Mouse (Mus musculus) embryonic facial prominence, embryonic 12.5 days (tissue): ENCODE measurements around the gene Blmh. TPM values are rescaled to one million over a fixed set of nuclear protein-coding genes. Genes with fewer than 3 reads are reported as not detected.
"Not testable (repeated sequence)": the region's sequence is repeated elsewhere in the genome, so short reads cannot be mapped to it uniquely, and the experiment has no call there.

Experiments used
- ATAC-seq: fragments of 200-750 bp; cut with Nextera tagmentation; 2 replicates; pipeline ENCODE4 v1.8.0; 2017; ENCODE audit not compliant: insufficient number of reproducible peaks, insufficient read depth, low FRiP score, low TSS enrichment
- H3K27ac ChIP-seq: fragments of 300-500 bp; sonication (generic); 2 replicates; pipeline ENCODE4 v1.5.1; 2016; ENCODE audit warnings: mild to moderate bottlenecking
- H3K27me3 ChIP-seq: fragments of 300-500 bp; sonication (generic); 2 replicates; pipeline ENCODE4 v1.6.1; 2016; ENCODE audit warnings: mild to moderate bottlenecking, moderate library complexity
- H3K36me3 ChIP-seq: fragments of 300-500 bp; sonication (generic); 2 replicates; pipeline ENCODE4 v1.6.1; 2016; ENCODE audit warnings: mild to moderate bottlenecking
- H3K4me1 ChIP-seq: fragments of 300-500 bp; sonication (generic); 2 replicates; pipeline ENCODE4 v1.6.1; 2016
- H3K4me2 ChIP-seq: fragments of 300-500 bp; sonication (generic); replicated peaks from 2 replicates; pipeline ENCODE4 v1.6.1; 2016; ENCODE audit warnings: mild to moderate bottlenecking, moderate library complexity
- H3K4me3 ChIP-seq: fragments of 300-500 bp; sonication (generic); 2 replicates; pipeline ENCODE4 v1.5.1; 2016; ENCODE audit warnings: mild to moderate bottlenecking
- H3K9ac ChIP-seq: fragments of 300-500 bp; sonication (generic); 2 replicates; pipeline ENCODE4 v1.6.1; 2016; ENCODE audit warnings: mild to moderate bottlenecking, moderate library complexity
- H3K9me3 ChIP-seq: fragments of 300-500 bp; sonication (generic); 2 replicates; pipeline ENCODE4 v1.6.1; 2016; ENCODE audit warnings: mild to moderate bottlenecking, moderate library complexity
- WGBS: fragments of 180-500 bp; shearing (Covaris S2); methylation state at CpG from one replicate; pipeline ENCODE4 v1.1.7; 2016; 5-methylcytosine and 5-hydroxymethylcytosine counted together
- polyA plus RNA-seq: library from polyadenylated mRNA; unstranded; fragments of >200 nt; fragmentation: Nextera tagmentation; extraction: Ambion mirVana; gene quantifications from 2 replicates; pipeline ENCODE4 v1.2.1, GENCODE M21; 2016

Gene Blmh
- polyA plus RNA-seq, 1 experiment from 2014 or later = 195 TPM

DNA sequence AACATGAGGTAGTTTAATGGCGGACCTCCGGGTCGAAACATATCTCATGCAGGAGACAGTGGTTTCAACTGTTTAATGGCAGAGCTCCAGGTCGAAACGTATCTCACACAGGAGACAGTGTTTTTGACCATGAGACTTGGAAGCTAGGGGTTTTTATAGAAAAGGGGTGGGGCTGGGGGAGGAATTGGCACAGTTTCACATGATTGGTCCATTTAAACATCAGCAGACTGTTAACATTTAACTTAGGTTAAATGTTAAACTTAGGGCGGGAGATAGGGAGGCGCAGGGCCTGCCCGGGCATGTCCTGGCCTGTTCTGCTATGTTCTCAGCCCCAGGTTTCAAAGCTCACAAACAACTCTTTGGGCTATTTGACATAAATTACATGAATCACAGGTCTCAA is 4.0 kb downstream of the Blmh start:
- not testable (repeated sequence) for H3K27ac ChIP-seq, H3K9me3 ChIP-seq, H3K4me1 ChIP-seq, H3K9ac ChIP-seq, H3K4me2 ChIP-seq, ATAC-seq, H3K36me3 ChIP-seq, H3K4me3 ChIP-seq, H3K27me3 ChIP-seq
- WGBS = 89% methylated on average over 8 of the region's 8 CpGs

DNA sequence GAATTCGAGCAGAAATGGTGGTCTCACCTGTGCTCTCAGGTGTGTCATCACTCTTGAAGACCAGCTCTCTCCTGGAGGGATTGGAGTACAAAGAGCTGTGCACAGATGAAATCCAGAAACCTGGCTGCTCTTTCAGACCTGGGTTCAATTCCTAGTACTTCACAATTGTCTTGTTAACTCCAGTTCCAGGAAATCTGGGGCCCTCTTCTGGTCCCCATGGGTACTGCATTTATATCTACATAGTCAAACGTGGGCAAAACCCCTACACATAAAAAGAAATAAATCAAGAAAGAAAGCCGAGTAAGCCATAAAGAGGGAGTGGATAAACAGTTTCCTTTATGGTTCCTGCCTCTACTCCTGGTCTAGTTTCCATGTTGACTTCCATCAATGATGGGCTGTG is 8.6 kb downstream of the Blmh start:
- Histone ChIP-seq H3K4me1 (no peaks in the 10 kb centered on the region), H3K9ac (no peak overlapping the region), H3K4me2 (no peak overlapping the region), H3K27me3 (no peaks in the 10 kb centered on the region), H3K9me3 (peaks cover 6% of the 10 kb centered on the region; the same call in 1 of the 2 replicates), H3K4me3 (no peak overlapping the region), H3K36me3 (no peaks in the 10 kb centered on the region), H3K27ac (no peak overlapping the region)
- 63% methylated on average over 3 of the region's 3 CpGs for WGBS
- ATAC-seq = no peak

- H3K4me1 ChIP-seq = no peaks in the 10 kb centered on the region
- 78% methylated on average over 5 of the region's 5 CpGs for WGBS
Observed at GRCm38 (mm10) chr11:76936578-76936977, 12.0 kb downstream of the Blmh start.

GRCm38 (mm10) chr11:76944839-76945238 is 20.2 kb downstream of the Blmh start:
- H3K4me3 ChIP-seq = peak overlapping the region; percentile 92
- no peaks in the 10 kb centered on the region for H3K9me3 ChIP-seq
- H3K27ac ChIP-seq = peak overlapping the region; percentile 73; the same call in 1 of the 2 replicates
- H3K4me2 ChIP-seq = peak overlapping the region; percentile 88
- no peaks in the 10 kb centered on the region for H3K27me3 ChIP-seq
- peaks cover 9% of the 10 kb centered on the region for H3K4me1 ChIP-seq
- WGBS = 65% methylated on average over 6 of the region's 6 CpGs
- ATAC-seq = no peak
- H3K36me3 ChIP-seq = peaks cover 6% of the 10 kb centered on the region; the same call in 1 of the 2 replicates
- H3K9ac ChIP-seq = peak overlapping the region; percentile 86

More at GRCm38 (mm10) chr11:76936578-76936977, 12.0 kb downstream of the Blmh start:
- Histone ChIP-seq H3K9ac (no peak overlapping the region), H3K27me3 (no peaks in the 10 kb centered on the region), H3K4me3 (no peak overlapping the region), H3K4me2 (no peak overlapping the region), H3K27ac (no peak overlapping the region), H3K9me3 (peaks cover 6% of the 10 kb centered on the region; the same call in 1 of the 2 replicates), H3K36me3 (no peaks in the 10 kb centered on the region)
- ATAC-seq = no peak

- Histone ChIP-seq H3K27me3 (no peaks in the 10 kb centered on the region), H3K4me3 (peak overlapping the region; percentile 92), H3K36me3 (peaks cover 6% of the 10 kb centered on the region; the same call in 1 of the 2 replicates), H3K9ac (peak overlapping the region; percentile 86), H3K9me3 (no peaks in the 10 kb centered on the region), H3K4me1 (peaks cover 9% of the 10 kb centered on the region), H3K4me2 (peak overlapping the region; percentile 88), H3K27ac (peak overlapping the region; percentile 73)
- peak; percentile 94 for ATAC-seq
- under 1% methylated on average over 57 of the region's 58 CpGs for WGBS
Observed at GRCm38 (mm10) chr11:76945386-76946202, 21.0 kb downstream of the Blmh start.

DNA sequence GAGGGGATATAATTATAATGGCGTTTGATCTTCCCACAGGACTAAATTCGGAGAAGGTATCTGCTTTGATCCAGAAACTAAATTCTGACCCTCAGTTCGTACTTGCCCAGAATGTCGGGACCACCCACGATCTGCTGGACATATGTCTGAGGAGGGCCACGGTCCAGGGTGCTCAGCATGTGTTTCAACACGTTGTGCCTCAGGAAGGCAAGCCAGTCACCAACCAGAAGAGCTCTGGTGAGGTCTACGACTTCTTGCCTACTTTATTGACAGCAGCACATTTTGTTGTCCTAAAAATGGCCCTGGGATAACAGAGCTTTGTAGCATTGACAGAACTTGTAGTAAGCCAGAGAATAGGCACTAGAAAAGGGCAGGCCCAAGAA is 21.6 kb downstream of the Blmh start:
- H3K4me3 ChIP-seq = peak overlapping the region; percentile 92
- H3K9me3 ChIP-seq = no peaks in the 10 kb centered on the region
- ATAC-seq = no peak
- peak overlapping the region; percentile 88 for H3K4me2 ChIP-seq
- peaks cover 11% of the 10 kb centered on the region for H3K36me3 ChIP-seq
- no peak overlapping the region; the same call in 1 of the 2 replicates for H3K27ac ChIP-seq
- 2% methylated on average over 8 of the region's 8 CpGs for WGBS
- H3K27me3 ChIP-seq = no peaks in the 10 kb centered on the region
- peaks cover 9% of the 10 kb centered on the region for H3K4me1 ChIP-seq
- H3K9ac ChIP-seq = peak overlapping the region; percentile 86

- no peaks in the 10 kb centered on the region for H3K4me1 ChIP-seq
- H3K4me2 ChIP-seq = no peak overlapping the region
- H3K27me3 ChIP-seq = no peaks in the 10 kb centered on the region
- no peaks in the 10 kb centered on the region for H3K9me3 ChIP-seq
- 96% methylated on average over 2 of the region's 2 CpGs for WGBS
- no peak for ATAC-seq
- no peak overlapping the region for H3K27ac ChIP-seq
- H3K36me3 ChIP-seq = peaks cover 68% of the 10 kb centered on the region
- H3K4me3 ChIP-seq = no peak overlapping the region
- no peak overlapping the region for H3K9ac ChIP-seq
Observed at GRCm38 (mm10) chr11:76953536-76953935, 28.9 kb downstream of the Blmh start.

DNA sequence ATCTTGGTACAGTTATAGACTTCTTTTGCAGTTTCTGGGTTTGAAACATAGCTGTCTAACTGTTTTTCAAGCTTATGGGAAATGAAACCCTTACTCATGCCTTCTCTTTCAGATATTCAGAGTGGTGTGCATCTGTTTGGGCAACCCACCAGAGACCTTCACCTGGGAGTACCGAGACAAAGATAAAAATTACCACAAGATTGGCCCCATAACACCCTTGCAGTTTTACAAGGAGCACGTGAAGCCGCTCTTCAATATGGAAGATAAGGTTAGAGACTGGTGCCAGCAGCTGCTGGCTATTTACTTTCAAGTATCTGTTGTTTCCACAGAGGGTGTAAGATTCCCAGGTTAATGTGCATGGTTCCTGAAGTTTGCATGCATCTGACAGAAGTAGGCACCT is 41.1 kb downstream of the Blmh start:
- 93% methylated on average over 3 of the region's 3 CpGs for WGBS
- no peak for ATAC-seq
- Histone ChIP-seq H3K4me3 (no peak overlapping the region), H3K27me3 (no peaks in the 10 kb centered on the region), H3K27ac (no peak overlapping the region), H3K4me2 (no peak overlapping the region), H3K36me3 (peaks cover 76% of the 10 kb centered on the region), H3K9me3 (no peaks in the 10 kb centered on the region), H3K4me1 (no peaks in the 10 kb centered on the region), H3K9ac (no peak overlapping the region)

DNA sequence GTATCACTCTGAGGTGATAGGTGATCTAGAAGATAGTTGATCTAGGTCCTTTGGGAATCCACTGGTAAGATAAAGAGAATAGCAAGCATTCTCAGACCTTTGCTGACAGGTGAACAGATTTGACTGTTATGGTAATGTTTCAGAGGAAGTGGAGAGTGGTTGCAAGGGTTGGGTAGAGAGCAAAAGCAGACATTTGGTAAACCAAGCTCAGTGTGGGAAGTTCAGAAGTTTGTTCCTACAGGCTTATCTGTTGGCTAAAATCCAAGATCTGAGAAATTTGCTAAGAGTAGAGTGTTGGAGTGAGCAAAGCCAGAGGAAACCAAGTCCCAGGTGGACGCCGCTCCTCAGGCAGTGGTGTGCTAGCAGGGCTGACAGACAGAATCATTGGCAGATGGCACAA is 45.7 kb downstream of the Blmh start:
- no peak for ATAC-seq
- H3K9me3 ChIP-seq = no peaks in the 10 kb centered on the region
- H3K27me3 ChIP-seq = no peaks in the 10 kb centered on the region
- WGBS = 87% methylated on average over 2 of the region's 2 CpGs
- H3K27ac ChIP-seq = no peak overlapping the region
- H3K4me3 ChIP-seq = no peak overlapping the region
- H3K4me2 ChIP-seq = no peak overlapping the region
- H3K36me3 ChIP-seq = peaks cover 84% of the 10 kb centered on the region
- no peaks in the 10 kb centered on the region for H3K4me1 ChIP-seq
- no peak overlapping the region for H3K9ac ChIP-seq

DNA sequence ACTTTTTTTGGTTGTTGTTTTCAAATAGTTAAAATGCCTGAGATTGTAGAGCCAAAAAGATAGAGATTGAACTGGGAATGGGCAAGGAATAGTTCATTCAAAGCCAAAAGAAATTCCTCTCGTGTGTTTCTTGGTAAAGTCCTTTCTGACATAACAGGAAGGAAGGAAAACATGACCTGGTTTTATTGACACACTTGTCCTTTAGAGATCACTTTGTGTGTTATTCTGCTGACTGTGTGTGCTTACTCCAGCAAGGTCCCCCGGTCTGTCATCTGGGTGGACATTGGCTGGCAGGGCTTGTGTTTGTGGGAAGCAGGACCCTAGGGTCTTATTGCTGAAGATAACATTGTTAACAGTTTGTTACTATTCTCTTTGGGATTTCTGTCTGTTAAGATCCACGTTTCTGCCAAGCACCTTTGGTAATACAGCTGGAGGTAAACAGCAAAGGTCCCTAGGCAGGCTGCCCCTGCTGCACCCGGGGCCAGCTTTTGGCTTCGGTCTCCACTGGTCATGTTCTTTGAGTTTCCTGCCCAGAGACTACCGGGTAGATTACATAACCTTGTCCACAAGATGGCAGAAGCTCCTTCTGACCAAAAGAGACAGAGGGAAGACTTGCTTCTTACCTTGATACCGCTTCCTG is 50.2 kb downstream of the Blmh start:
- no peaks in the 10 kb centered on the region for H3K9me3 ChIP-seq
- H3K36me3 ChIP-seq = peaks cover 79% of the 10 kb centered on the region
- no peak overlapping the region for H3K9ac ChIP-seq
- no peak overlapping the region for H3K4me3 ChIP-seq
- WGBS = 86% methylated on average over 7 of the region's 7 CpGs
- H3K4me2 ChIP-seq = no peak overlapping the region
- H3K27me3 ChIP-seq = no peaks in the 10 kb centered on the region
- ATAC-seq = no peak
- no peaks in the 10 kb centered on the region for H3K4me1 ChIP-seq
- no peak overlapping the region for H3K27ac ChIP-seq

GRCm38 (mm10) chr11:76981570-76982141 is 57.0 kb downstream of the Blmh start:
- H3K9ac ChIP-seq = no peak overlapping the region
- ATAC-seq = no peak
- H3K36me3 ChIP-seq = peaks cover 54% of the 10 kb centered on the region
- H3K4me1 ChIP-seq = no peaks in the 10 kb centered on the region
- no peaks in the 10 kb centered on the region for H3K27me3 ChIP-seq
- H3K9me3 ChIP-seq = no peaks in the 10 kb centered on the region
- H3K4me2 ChIP-seq = no peak overlapping the region
- no peak overlapping the region for H3K27ac ChIP-seq
- no peak overlapping the region for H3K4me3 ChIP-seq
- 86% methylated on average over 5 of the region's 5 CpGs for WGBS

GRCm38 (mm10) chr11:76982415-76982814 is 57.8 kb downstream of the Blmh start:
- Histone ChIP-seq H3K9ac (no peak overlapping the region), H3K4me3 (no peak overlapping the region), H3K4me2 (no peak overlapping the region), H3K4me1 (no peaks in the 10 kb centered on the region), H3K9me3 (no peaks in the 10 kb centered on the region), H3K36me3 (peaks cover 61% of the 10 kb centered on the region), H3K27me3 (no peaks in the 10 kb centered on the region), H3K27ac (no peak overlapping the region)
- WGBS = 79% methylated on average over 4 of the region's 4 CpGs
- ATAC-seq = no peak
